ENCODE assay signal across 8 mouse cellular contexts in the genomic region with DNA sequence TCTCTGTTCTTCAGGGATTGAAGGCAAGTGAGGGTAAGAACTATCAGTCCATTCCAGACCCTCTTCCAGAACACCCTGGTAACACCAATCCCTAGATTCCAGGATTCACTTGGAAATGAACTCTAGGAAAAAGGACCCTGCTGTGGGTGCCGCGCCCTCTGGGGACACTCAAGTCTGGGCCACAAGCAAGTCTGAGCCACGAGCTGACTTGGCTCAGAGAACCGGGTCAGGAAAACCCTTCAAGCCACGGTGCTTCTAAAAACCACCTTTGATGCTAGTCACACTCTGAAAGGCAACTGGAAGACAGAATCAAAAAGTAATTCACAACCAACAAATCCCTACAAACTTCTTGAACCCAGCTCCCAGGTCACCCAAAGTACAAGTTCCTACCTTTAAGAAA. TPM values are rescaled to one million over a fixed set of nuclear protein-coding genes. Genes with fewer than 3 reads are reported as not detected.
DNase-seq lines count a peak whose midpoint lies in the region; ATAC-seq and TF ChIP-seq lines count a peak whose summit lies in the region.

No protein-coding gene starts in this region.

- 13% methylated on average over 5 of the region's 5 CpGs for WGBS in liver, embryonic 12.5 days (ENCODE audit: insufficient replicate concordance)
- 6% methylated on average over 5 of the region's 5 CpGs for WGBS in stomach, postnatal 0 days

- peak overlapping the region; percentile 88 for H3K4me2 ChIP-seq in liver, embryonic 12.5 days
- peak overlapping the region; percentile 72 for H3K4me2 ChIP-seq in stomach, postnatal 0 days (replicated peaks; ENCODE audit: low read depth)

- H3K36me3 ChIP-seq in testis, adult 2 months (ENCODE audit: control insufficient read depth, insufficient read depth, low read length): no peaks in the 10 kb centered on the region
- H3K36me3 ChIP-seq in liver, embryonic 12.5 days: peaks cover 13% of the 10 kb centered on the region
- peaks cover 3% of the 10 kb centered on the region; the same call in 1 of the 2 replicates for H3K36me3 ChIP-seq in stomach, postnatal 0 days (ENCODE audit: control insufficient read depth, insufficient read depth, low read length)

- peak; percentile 29 for DNase-seq in adrenal gland, postnatal 14 days
- DNase-seq in adrenal gland, adult 8-10 months: no peak
- no peak for DNase-seq in testis, postnatal 10 days (ENCODE audit: low spot score)
- no peak for DNase-seq in stomach, postnatal 0 days (ENCODE audit: low spot score)
- no peak for DNase-seq in right cerebral cortex, postnatal 10 days (ENCODE audit: low spot score in 2 of 2)
- no peak for DNase-seq in thymus, postnatal 14 days

- no peak for TF ChIP-seq EP300 in stomach, postnatal 0 days (optimal IDR thresholded peaks at IDR 0.05)

- H3K4me3 ChIP-seq in testis, adult 2 months (ENCODE audit: control insufficient read depth, low read depth, low read length): peak overlapping the region; percentile 90
- peak overlapping the region; percentile 71 for H3K4me3 ChIP-seq in liver, embryonic 12.5 days
- peak overlapping the region; percentile 87 for H3K4me3 ChIP-seq in stomach, postnatal 0 days (ENCODE audit: low read depth, low read length)

- no peaks in the 10 kb centered on the region for H3K27me3 ChIP-seq in testis, adult 2 months (ENCODE audit: control insufficient read depth, insufficient read depth, low read length)
- peaks cover 27% of the 10 kb centered on the region for H3K27me3 ChIP-seq in liver, embryonic 12.5 days (replicated peaks)
- H3K27me3 ChIP-seq in stomach, postnatal 0 days (ENCODE audit: control insufficient read depth, insufficient read depth, low read length): no peaks in the 10 kb centered on the region

- H3K4me1 ChIP-seq in testis, adult 2 months (ENCODE audit: control insufficient read depth, insufficient read depth, low read length): peaks cover 11% of the 10 kb centered on the region
- H3K4me1 ChIP-seq in liver, embryonic 12.5 days: peaks cover 49% of the 10 kb centered on the region
- H3K4me1 ChIP-seq in stomach, postnatal 0 days (replicated peaks; ENCODE audit: control insufficient read depth, insufficient read depth): 0 out of 2 replicates have a peak, but pooled peaks cover 2% of the 10 kb centered on the region

- H3K9ac ChIP-seq in liver, embryonic 12.5 days: peak overlapping the region; percentile 76
- H3K9ac ChIP-seq in stomach, postnatal 0 days (ENCODE audit: low read length): peak overlapping the region; percentile 83

- no peak for TF ChIP-seq POLR2A in testis, adult 2 months (IDR thresholded peaks at IDR 0.05; ENCODE audit: control insufficient read depth, low read depth, low read length)

- ATAC-seq in liver, embryonic 12.5 days: no peak
- ATAC-seq in stomach, postnatal 0 days (ENCODE audit: low FRiP score, low TSS enrichment): no peak

- TF ChIP-seq CTCF in testis, adult 2 months (IDR thresholded peaks at IDR 0.05; ENCODE audit: control insufficient read depth, insufficient read depth, insufficient replicate concordance, low read depth, low read length): no peak
- TF ChIP-seq CTCF in stomach, postnatal 0 days (IDR thresholded peaks at IDR 0.05; ENCODE audit: low read depth): no peak

- no peaks in the 10 kb centered on the region for H3K9me3 ChIP-seq in liver, embryonic 12.5 days (replicated peaks)
- H3K9me3 ChIP-seq in stomach, postnatal 0 days (ENCODE audit: control insufficient read depth, low read length): no peaks in the 10 kb centered on the region

- no peak overlapping the region; the same call in 1 of the 2 replicates for H3K27ac ChIP-seq in testis, adult 2 months (ENCODE audit: control insufficient read depth, insufficient read depth, low read depth, low read length)
- peak overlapping the region; percentile 71 for H3K27ac ChIP-seq in liver, embryonic 12.5 days
- H3K27ac ChIP-seq in stomach, postnatal 0 days (replicated peaks): peak overlapping the region; percentile 93

RNA-seq across cellular contexts. Expression of a gene that starts 0.8 kb away (rescaled TPM):
- total RNA-seq in adrenal gland, postnatal 14 days (2021): 58.1 and 60.8 TPM in 2 replicates
- 10 to 100 TPM; 61.0 to 78.5 (median 64.7) TPM for total RNA-seq in adrenal gland, adult 8-10 months (2022)
- 13.8 and 16.0 TPM in 2 replicates for polyA plus RNA-seq in testis, adult 2 months (2012; rRNA removed)
- 58.2 and 58.8 TPM in 2 replicates for polyA plus RNA-seq in liver, embryonic 12.5 days (2016; fragmentation: Nextera tagmentation; extraction: Ambion mirVana)
- polyA plus RNA-seq in stomach, postnatal 0 days (2015; fragmentation: Nextera tagmentation; extraction: Ambion mirVana): 102 TPM in 2 replicates

RNA-seq across cellular contexts. Expression of a gene that starts 22.2 kb away (rescaled TPM):
- total RNA-seq in adrenal gland, postnatal 14 days (2021): 19.6 and 20.8 TPM in 2 replicates
- 10 to 100 TPM; 26.0 to 35.3 (median 29.8) TPM for total RNA-seq in adrenal gland, adult 8-10 months (2022)
- 11.6 and 13.9 TPM in 2 replicates for polyA plus RNA-seq in testis, adult 2 months (2012; rRNA removed)
- polyA plus RNA-seq in liver, embryonic 12.5 days (2016; fragmentation: Nextera tagmentation; extraction: Ambion mirVana): 11.6 and 11.7 TPM in 2 replicates
- polyA plus RNA-seq in stomach, postnatal 0 days (2015; fragmentation: Nextera tagmentation; extraction: Ambion mirVana): 12.6 and 13.2 TPM in 2 replicates
